Mouse (Mus musculus) bone marrow macrophage, adult 2 months (primary cell): ENCODE results near the gene Tor1aip1. TPM values are rescaled to one million over a fixed set of nuclear protein-coding genes. Genes with fewer than 3 reads are reported as not detected.
A peak's percentile ranks its signal among the peaks of the same experiment; 100 is the strongest.

Experiments used
- H3K27ac ChIP-seq: 2 replicates; pipeline ENCODE4 v1.5.1; 2012; ENCODE audit warnings: low read depth, low read length; ENCODE audit not compliant: insufficient read depth
- H3K4me1 ChIP-seq: 2 replicates; pipeline ENCODE4 v1.6.1; 2012; ENCODE audit warnings: low read length; ENCODE audit not compliant: control insufficient read depth, insufficient read depth
- H3K4me3 ChIP-seq: 2 replicates; pipeline ENCODE4 v1.5.1; 2012; ENCODE audit warnings: mild to moderate bottlenecking, low read length, moderate library complexity; ENCODE audit not compliant: insufficient read depth
- CTCF ChIP-seq: IDR thresholded peaks from 2 replicates; pipeline ENCODE4 v1.5.1; 2012; ENCODE audit warnings: low read depth, mild to moderate bottlenecking, low read length, moderate library complexity
- POLR2A ChIP-seq: IDR thresholded peaks from 2 replicates; pipeline ENCODE4 v1.6.1; 2012; ENCODE audit warnings: mild to moderate bottlenecking, low read depth, low read length, borderline replicate concordance
- polyA plus RNA-seq: library from polyadenylated mRNA; stranded (reverse); fragments of >200 nt; gene quantifications from 2 replicates; pipeline ENCODE4 v1.2.4, GENCODE M21; 2012; ENCODE audit not compliant: missing spikeins, insufficient read depth, insufficient read length

Gene Tor1aip1
- polyA plus RNA-seq, 1 experiment = 159 TPM

DNA sequence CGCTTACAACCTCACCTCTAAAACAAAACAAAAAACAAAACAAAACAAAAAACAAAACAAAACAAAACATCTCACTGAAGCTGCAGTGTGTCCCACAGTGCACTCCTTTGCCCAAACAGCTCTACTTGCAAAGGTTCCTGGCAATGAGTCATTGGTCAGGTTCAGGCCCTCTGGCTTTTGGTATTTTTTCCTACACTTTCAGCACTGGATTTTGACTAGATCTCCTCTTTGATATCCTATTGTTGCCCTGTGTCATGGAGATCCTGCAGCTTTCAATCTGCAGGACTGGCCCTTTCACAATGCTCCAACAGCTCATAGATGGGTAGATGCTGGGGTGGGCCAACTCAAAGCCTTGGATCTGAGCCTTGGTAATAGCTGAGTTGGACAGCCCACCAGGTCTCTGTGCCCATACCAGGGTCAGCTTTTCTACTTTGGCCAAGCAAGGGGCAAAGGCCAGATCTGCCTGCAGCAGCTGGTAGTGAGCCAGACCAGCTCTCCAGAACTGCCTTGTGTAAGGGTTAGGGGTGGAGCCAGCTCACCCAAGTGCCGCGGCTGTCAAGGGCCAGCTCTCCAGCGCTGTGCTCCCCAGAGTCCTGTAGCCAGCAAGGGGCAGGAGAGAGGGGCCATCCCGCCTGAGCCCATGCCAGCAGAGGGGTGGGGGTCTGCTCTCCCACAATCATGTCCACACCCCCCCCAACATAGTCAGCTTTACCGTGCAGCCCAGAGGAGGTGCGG is 32.9 kb downstream of the Tor1aip1 start:
- TF ChIP-seq POLR2A = no peak
- Histone ChIP-seq H3K4me3 (no peak overlapping the region), H3K27ac (no peak overlapping the region), H3K4me1 (peaks cover 15% of the 10 kb centered on the region)

GRCm38 (mm10) chr1:156002366-156002765 is 33.9 kb downstream of the Tor1aip1 start:
- no peak overlapping the region for H3K27ac ChIP-seq
- no peak overlapping the region for H3K4me3 ChIP-seq
- TF ChIP-seq CTCF (no peak), POLR2A (no peak)
- peaks cover 15% of the 10 kb centered on the region for H3K4me1 ChIP-seq

DNA sequence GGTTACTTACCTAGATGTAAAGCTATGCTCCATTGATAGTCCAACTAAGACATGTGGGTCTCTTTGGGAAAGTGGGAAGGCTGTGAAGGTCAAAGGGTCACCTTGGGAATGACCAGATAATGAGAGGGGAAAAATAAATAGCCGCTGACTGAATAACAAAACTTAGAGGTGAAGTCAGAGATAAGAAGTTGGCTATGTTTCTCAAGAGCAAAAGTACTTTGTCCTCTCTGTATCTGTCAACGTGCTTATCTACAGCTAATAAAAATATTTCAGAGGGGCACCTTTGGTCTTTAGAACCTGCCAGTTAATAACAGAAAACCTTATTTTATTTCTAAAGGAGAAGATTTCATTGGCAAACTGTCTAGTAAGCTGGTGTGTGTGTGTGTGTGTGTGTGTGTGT is 40.7 kb downstream of the Tor1aip1 start:
- no peaks in the 10 kb centered on the region for H3K4me1 ChIP-seq
- no peak overlapping the region for H3K27ac ChIP-seq
- no peak for TF ChIP-seq CTCF
- TF ChIP-seq POLR2A = no peak
- H3K4me3 ChIP-seq = no peak overlapping the region

GRCm38 (mm10) chr1:155994524-155994923 is 41.8 kb downstream of the Tor1aip1 start:
- H3K4me3 ChIP-seq = no peak overlapping the region
- H3K4me1 ChIP-seq = no peaks in the 10 kb centered on the region
- no peak overlapping the region for H3K27ac ChIP-seq
- TF ChIP-seq POLR2A = no peak
- no peak for TF ChIP-seq CTCF

GRCm38 (mm10) chr1:155990391-155990790 is 45.9 kb downstream of the Tor1aip1 start:
- Histone ChIP-seq H3K4me3 (no peak overlapping the region), H3K27ac (no peak overlapping the region), H3K4me1 (peaks cover 2% of the 10 kb centered on the region; the same call in 1 of the 2 replicates)
- no peak for TF ChIP-seq POLR2A
- no peak for TF ChIP-seq CTCF

GRCm38 (mm10) chr1:155989387-155989786 is 46.9 kb downstream of the Tor1aip1 start:
- Histone ChIP-seq H3K27ac (no peak overlapping the region), H3K4me3 (no peak overlapping the region), H3K4me1 (peaks cover 2% of the 10 kb centered on the region; the same call in 1 of the 2 replicates)
- TF ChIP-seq POLR2A = no peak
- TF ChIP-seq CTCF = no peak

GRCm38 (mm10) chr1:155987625-155988024 is 48.7 kb downstream of the Tor1aip1 start:
- H3K4me3 ChIP-seq = no peak overlapping the region
- no peak overlapping the region for H3K27ac ChIP-seq
- peaks cover 2% of the 10 kb centered on the region; the same call in 1 of the 2 replicates for H3K4me1 ChIP-seq
- no peak for TF ChIP-seq CTCF
- no peak for TF ChIP-seq POLR2A

GRCm38 (mm10) chr1:155974931-155975330 is 61.3 kb downstream of the Tor1aip1 start:
- Histone ChIP-seq H3K27ac (no peak overlapping the region), H3K4me1 (peaks cover 4% of the 10 kb centered on the region; the same call in 1 of the 2 replicates), H3K4me3 (no peak overlapping the region)
- TF ChIP-seq CTCF (no peak), POLR2A (no peak)

DNA sequence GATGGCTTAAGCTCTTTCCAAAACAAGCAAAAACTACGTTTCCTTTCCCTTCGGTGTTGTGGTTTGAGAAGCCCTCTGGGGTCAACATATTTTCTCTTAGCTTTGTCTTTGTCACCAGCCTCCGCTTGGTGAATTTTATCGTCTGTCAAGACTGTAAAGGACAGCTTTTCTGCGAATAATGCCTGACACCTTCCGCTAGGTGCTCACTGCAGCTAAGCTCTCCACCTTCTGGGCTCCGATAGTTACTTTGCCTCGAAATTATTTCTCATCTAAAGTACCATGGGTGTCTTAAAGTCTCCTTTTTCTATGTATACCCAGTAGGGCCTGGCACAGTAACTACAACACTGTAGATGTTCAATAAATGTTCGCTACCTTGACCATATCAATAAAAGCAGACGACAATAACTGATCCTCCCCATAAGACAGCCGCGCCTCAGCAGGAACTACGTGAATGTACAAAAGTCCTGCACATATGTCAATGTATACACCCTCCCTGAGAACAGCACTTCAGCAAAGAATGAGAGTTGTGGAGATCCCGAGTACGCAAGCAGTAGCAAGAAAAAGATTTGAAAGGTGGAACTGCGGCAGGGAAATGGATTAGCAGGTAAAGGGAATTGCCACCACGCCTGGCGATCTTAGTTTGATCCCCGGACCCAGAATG is 62.4 kb downstream of the Tor1aip1 start:
- Histone ChIP-seq H3K4me3 (peak overlapping the region; percentile 59), H3K27ac (peak overlapping the region; percentile 73), H3K4me1 (peaks cover 4% of the 10 kb centered on the region; the same call in 1 of the 2 replicates)
- no peak for TF ChIP-seq POLR2A
- TF ChIP-seq CTCF = no peak

DNA sequence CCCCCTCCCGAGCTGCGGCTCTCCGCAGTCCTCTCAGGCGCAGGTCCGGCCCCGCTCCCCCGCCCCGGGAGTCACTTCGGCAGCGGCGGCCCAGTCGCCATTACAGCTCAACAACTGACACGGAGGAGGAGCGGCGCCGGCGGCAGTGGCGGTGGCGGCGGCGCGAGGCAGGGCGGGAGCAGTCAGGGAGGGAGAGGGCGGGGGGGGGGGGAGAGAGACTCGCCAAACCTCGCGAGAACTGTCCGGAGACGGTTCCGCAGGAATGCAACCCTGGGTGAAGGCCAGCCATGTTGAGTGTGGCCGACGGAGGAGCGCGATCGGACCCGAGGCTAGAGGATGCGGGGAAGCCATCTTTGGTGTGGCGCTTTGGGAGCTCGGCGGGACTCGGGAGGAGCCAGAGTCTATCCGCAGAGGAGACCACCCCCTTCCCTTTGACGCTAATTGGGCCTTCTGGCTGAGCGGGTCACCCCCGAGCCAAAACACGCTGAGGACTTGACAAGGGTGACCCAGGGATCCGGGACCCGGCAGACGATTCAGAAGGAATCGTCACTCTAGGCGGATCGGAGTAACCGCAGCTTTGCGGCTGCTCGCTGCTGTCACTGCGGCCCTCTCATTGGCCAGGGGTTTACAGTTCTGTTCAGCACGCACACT is 63.1 kb downstream of the Tor1aip1 start, which contains the start of gene Cep350:
Cep350 (minus strand) TSS at position 188 of the 651 bp plus-strand sequence.
- TF ChIP-seq POLR2A (no peak), CTCF (no peak)
- peak within 1 kb of the TSS; percentile 86 for H3K4me3 ChIP-seq
- peak within 1 kb of the TSS; percentile 73 for H3K27ac ChIP-seq
- H3K4me1 ChIP-seq = peaks cover 4% of the 10 kb centered on the region; the same call in 1 of the 2 replicates
